Mouse (Mus musculus) thymus, adult 2 months (tissue): ENCODE data around the gene Brms1. TPM values are rescaled to one million over a fixed set of nuclear protein-coding genes. Genes with fewer than 3 reads are reported as not detected.
"Not testable (repeated sequence)": the region's sequence is repeated elsewhere in the genome, so short reads cannot be mapped to it uniquely, and the experiment has no call there.

ENCODE experiments used
- DNase-seq: peaks from one replicate; pipeline ENCODE4 v3.0.0; 2021
- H3K27ac ChIP-seq: fragments of 200-500 bp; 2 replicates; pipeline ENCODE4 v1.5.1; 2012; ENCODE audit warnings: low read length, control low read depth; ENCODE audit not compliant: control insufficient read depth, insufficient read depth
- H3K27me3 ChIP-seq: fragments of 200-500 bp; 2 replicates; pipeline ENCODE4 v1.6.1; 2012; ENCODE audit warnings: mild to moderate bottlenecking, low read length, moderate library complexity, mixed read lengths; ENCODE audit not compliant: control insufficient read depth, insufficient read depth
- H3K36me3 ChIP-seq: fragments of 200-500 bp; 2 replicates; pipeline ENCODE4 v1.6.1; 2012; ENCODE audit warnings: mild to moderate bottlenecking, low read length, moderate library complexity; ENCODE audit not compliant: control insufficient read depth, insufficient read depth
- H3K4me1 ChIP-seq: fragments of 200-500 bp; replicated peaks from 2 replicates; pipeline ENCODE4 v1.6.1; 2012; ENCODE audit warnings: low read length; ENCODE audit not compliant: control insufficient read depth, insufficient read depth
- H3K4me3 ChIP-seq: fragments of 200-500 bp; 2 replicates; pipeline ENCODE4 v1.5.1; 2012; ENCODE audit warnings: mild to moderate bottlenecking, low read length, control low read depth, moderate library complexity; ENCODE audit not compliant: control insufficient read depth, insufficient read depth
- CTCF ChIP-seq: fragments of 200-500 bp; IDR thresholded peaks from 2 replicates; pipeline ENCODE4 v1.5.1; 2012; ENCODE audit warnings: mild to moderate bottlenecking, control low read depth, low read length, moderate library complexity, borderline replicate concordance; ENCODE audit not compliant: control insufficient read depth, poor library complexity, insufficient read depth; ENCODE audit errors: extremely low read depth
- POLR2A ChIP-seq: fragments of 200-500 bp; IDR thresholded peaks from 2 replicates; pipeline ENCODE4 v1.6.1; 2012; ENCODE audit warnings: mild to moderate bottlenecking, low read length, control low read depth, moderate library complexity; ENCODE audit not compliant: control insufficient read depth, poor library complexity, insufficient read depth; ENCODE audit errors: extremely low read depth
- WGBS: fragments of 180-500 bp; shearing (Covaris S2); methylation state at CpG from one replicate; pipeline ENCODE4 v1.1.7; 2018; 5-methylcytosine and 5-hydroxymethylcytosine counted together
- polyA plus RNA-seq: library from polyadenylated mRNA; depleted of rRNA; stranded (reverse); fragments of >200 nt; gene quantifications from 2 replicates; pipeline ENCODE4 v1.2.3, GENCODE M21; 2012

The Brms1 gene
- polyA plus RNA-seq, 1 experiment, result 61.4 TPM

- no peak overlapping the region for H3K4me3 ChIP-seq
- peaks cover 15% of the 10 kb centered on the region; the same call in 1 of the 2 replicates for H3K27me3 ChIP-seq
- 70% methylated on average over 24 of the region's 24 CpGs for WGBS
- TF ChIP-seq POLR2A, result no peak
- no peak for TF ChIP-seq CTCF
- peaks cover 13% of the 10 kb centered on the region for H3K4me1 ChIP-seq
- no peak overlapping the region for H3K27ac ChIP-seq
- no peak for DNase-seq
- no peaks in the 10 kb centered on the region for H3K36me3 ChIP-seq
Observed at GRCm38 (mm10) chr19:5082596-5082995, 41.4 kb downstream of the Brms1 start.

- Histone ChIP-seq H3K4me3 (no peak overlapping the region), H3K36me3 (no peaks in the 10 kb centered on the region), H3K4me1 (peaks cover 21% of the 10 kb centered on the region), H3K27ac (no peak overlapping the region), H3K27me3 (peaks cover 15% of the 10 kb centered on the region; the same call in 1 of the 2 replicates)
- TF ChIP-seq CTCF, result no peak
- TF ChIP-seq POLR2A, result no peak
- 63% methylated on average over 3 of the region's 3 CpGs for WGBS
- no peak for DNase-seq
Observed at GRCm38 (mm10) chr19:5083961-5084833, 43.0 kb downstream of the Brms1 start.

GRCm38 (mm10) chr19:5084834-5085144 is 43.6 kb downstream of the Brms1 start:
- Histone ChIP-seq H3K27me3 (peaks cover 15% of the 10 kb centered on the region; the same call in 1 of the 2 replicates), H3K4me3 (peak overlapping the region; percentile 20), H3K36me3 (no peaks in the 10 kb centered on the region), H3K27ac (no peak overlapping the region), H3K4me1 (peaks cover 23% of the 10 kb centered on the region)
- TF ChIP-seq CTCF (no peak), POLR2A (no peak)
- DNase-seq, result no peak
- 14% methylated on average over 15 of the region's 15 CpGs for WGBS

- peak within 1 kb of the TSS; percentile 20 for H3K4me3 ChIP-seq
- peaks cover 23% of the 10 kb centered on the region for H3K4me1 ChIP-seq
- H3K27ac ChIP-seq, result no peak within 1 kb of the TSS
- no peak for DNase-seq
- WGBS, result 2% methylated on average over 68 of the region's 69 CpGs
- TF ChIP-seq CTCF (no peak), POLR2A (no peak)
- no peaks in the 10 kb centered on the region for H3K36me3 ChIP-seq
- H3K27me3 ChIP-seq, result peaks cover 15% of the 10 kb centered on the region; the same call in 1 of the 2 replicates
Observed at GRCm38 (mm10) chr19:5085145-5085863, 44.1 kb downstream of the Brms1 start, which contains the start of gene Tmem151a. Gene Tmem151a, minus strand, starts transcription at chr19:5085531.

GRCm38 (mm10) chr19:5086533-5086932 is 45.4 kb downstream of the Brms1 start:
- not testable (repeated sequence) for H3K4me3 ChIP-seq, H3K36me3 ChIP-seq, DNase-seq, H3K27ac ChIP-seq
- Histone ChIP-seq H3K4me1 (peaks cover 23% of the 10 kb centered on the region), H3K27me3 (peaks cover 14% of the 10 kb centered on the region; the same call in 1 of the 2 replicates)
- 61% methylated on average over 4 of the region's 4 CpGs for WGBS

GRCm38 (mm10) chr19:5087884-5088728 is 47.0 kb downstream of the Brms1 start, which contains the start of gene Yif1a:
Gene Yif1a, plus strand, starts transcription at chr19:5088538.
- peak within 1 kb of the TSS; percentile 88 for H3K4me3 ChIP-seq
- TF ChIP-seq POLR2A (peak; percentile 67; the same call in 1 of the 2 replicates), CTCF (peak; percentile 28; the same call in 1 of the 2 replicates)
- under 1% methylated on average over 58 of the region's 58 CpGs for WGBS
- peaks cover 23% of the 10 kb centered on the region for H3K4me1 ChIP-seq
- no peaks in the 10 kb centered on the region for H3K36me3 ChIP-seq
- H3K27ac ChIP-seq, result no peak within 1 kb of the TSS
- DNase-seq, result peak; percentile 91
- peaks cover 14% of the 10 kb centered on the region; the same call in 1 of the 2 replicates for H3K27me3 ChIP-seq
